Mouse (Mus musculus): ENCODE measurements around the gene Ier5. TPM values are rescaled to one million over a fixed set of nuclear protein-coding genes. Genes with fewer than 3 reads are reported as not detected.

Ier5 gene
- polyA plus RNA-seq, 1 experiment from 2014 or later: 6.1 TPM

DNA sequence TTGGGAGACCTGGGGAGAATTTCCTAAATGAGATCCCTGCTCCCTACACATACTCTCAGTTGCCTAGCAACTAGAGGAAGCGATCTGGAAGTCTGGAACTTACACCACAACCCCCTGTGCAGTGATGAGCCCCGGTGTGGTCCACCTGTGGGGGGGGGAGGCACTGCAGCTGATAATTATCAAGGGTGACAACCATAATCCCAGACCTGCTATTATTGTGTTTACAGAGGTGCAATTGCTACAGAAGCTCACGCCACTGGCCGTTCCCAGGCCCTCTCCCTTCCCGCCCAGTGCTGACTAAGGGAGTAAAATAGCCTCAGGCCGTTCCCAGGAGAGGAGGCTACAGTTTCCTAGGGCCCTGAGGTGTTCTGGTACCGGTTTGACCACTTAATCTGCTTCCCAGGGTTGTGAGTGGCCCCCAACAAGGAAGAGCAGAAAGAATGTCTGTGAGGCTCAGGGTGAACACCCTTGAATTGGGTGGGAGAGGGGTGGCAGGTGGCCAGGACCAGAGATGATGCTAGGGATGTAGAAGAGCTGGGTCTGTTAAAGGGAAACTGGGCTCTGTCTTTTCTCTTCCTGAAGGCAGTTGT is 28.1 kb downstream of the Ier5 start:
- no peaks in the 10 kb centered on the region for H3K9me3 ChIP-seq (replicated peaks)
- H3K27me3 ChIP-seq (replicated peaks): peaks cover 39% of the 10 kb centered on the region
- no peak overlapping the region for H3K9ac ChIP-seq
- H3K27ac ChIP-seq: no peak overlapping the region
- 49% methylated on average over 7 of the region's 7 CpGs for WGBS (ENCODE audit: insufficient replicate concordance)
- ATAC-seq: no peak
- H3K36me3 ChIP-seq: no peaks in the 10 kb centered on the region
- no peak overlapping the region for H3K4me2 ChIP-seq
- no peak overlapping the region for H3K4me3 ChIP-seq
- H3K4me1 ChIP-seq: peaks cover 19% of the 10 kb centered on the region

DNA sequence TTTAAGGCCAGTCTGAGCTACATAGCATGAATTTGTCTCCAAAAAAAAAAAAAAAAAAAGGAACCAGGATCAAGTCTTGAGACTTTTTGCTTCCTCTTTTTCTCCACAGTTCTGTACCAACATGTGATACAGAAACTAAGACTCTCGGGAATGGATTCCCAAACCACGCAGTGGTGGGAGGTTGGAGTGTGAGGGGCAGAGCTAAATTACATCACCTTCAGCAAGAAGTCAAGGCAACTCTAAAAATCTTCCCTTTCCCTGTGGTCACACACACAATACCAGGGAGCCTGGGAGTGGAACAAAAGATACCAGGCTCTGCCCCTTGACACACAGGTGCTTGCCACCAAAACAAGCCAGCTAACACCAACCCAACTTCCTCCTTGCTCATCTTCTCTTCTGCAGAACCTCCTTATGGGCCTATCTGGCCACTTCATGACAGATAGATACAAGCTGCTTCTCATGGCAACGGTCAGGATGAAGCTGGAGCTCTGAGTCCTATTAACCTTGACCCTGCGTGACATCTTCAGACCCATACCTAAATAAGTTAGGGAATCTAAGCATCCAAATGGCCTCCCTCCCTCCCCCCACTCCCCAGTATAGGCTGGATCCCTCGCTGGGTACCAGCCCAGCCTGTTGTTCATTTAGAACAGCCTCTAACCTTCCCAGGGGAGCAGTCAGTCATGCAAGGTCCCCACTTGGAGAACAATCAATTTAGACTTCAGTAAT is 28.7 kb downstream of the Ier5 start:
- H3K36me3 ChIP-seq: no peaks in the 10 kb centered on the region
- H3K27me3 ChIP-seq (replicated peaks): peaks cover 34% of the 10 kb centered on the region
- peaks cover 24% of the 10 kb centered on the region for H3K4me1 ChIP-seq
- H3K4me2 ChIP-seq: no peak overlapping the region
- no peaks in the 10 kb centered on the region for H3K9me3 ChIP-seq (replicated peaks)
- 29% methylated on average over 5 of the region's 5 CpGs for WGBS (ENCODE audit: insufficient replicate concordance)
- no peak overlapping the region for H3K4me3 ChIP-seq
- no peak overlapping the region for H3K27ac ChIP-seq
- ATAC-seq: no peak
- no peak overlapping the region for H3K9ac ChIP-seq

DNA sequence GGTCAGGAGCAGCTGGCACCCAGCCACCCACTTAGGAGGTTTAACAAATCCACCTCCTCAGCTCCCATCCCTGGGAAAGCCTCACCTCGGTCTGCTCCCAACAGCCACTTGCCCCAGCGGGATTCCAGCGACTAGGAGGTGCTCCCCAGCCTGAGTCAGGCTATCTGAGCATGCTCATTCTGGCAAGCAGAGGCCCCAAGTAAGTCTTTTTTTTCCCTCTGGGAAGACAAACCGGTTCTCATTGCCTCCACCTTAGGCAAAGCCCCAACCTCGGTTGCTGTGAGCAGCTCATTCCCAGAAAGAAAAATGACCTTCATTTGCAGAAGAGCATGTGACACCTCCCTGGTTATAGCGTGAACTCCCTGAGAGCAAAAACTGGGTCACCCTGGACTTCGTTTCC is 29.7 kb downstream of the Ier5 start:
- whole genome bisulfite sequencing (ENCODE audit: insufficient replicate concordance): 63% methylated on average over 7 of the region's 7 CpGs
- Histone ChIP-seq H3K36me3 (no peaks in the 10 kb centered on the region), H3K4me1 (peaks cover 28% of the 10 kb centered on the region), H3K9me3 (replicated peaks) (no peaks in the 10 kb centered on the region), H3K4me2 (no peak overlapping the region), H3K27me3 (replicated peaks) (peaks cover 27% of the 10 kb centered on the region), H3K27ac (no peak overlapping the region), H3K4me3 (no peak overlapping the region), H3K9ac (no peak overlapping the region)
- ATAC-seq: no peak

DNA sequence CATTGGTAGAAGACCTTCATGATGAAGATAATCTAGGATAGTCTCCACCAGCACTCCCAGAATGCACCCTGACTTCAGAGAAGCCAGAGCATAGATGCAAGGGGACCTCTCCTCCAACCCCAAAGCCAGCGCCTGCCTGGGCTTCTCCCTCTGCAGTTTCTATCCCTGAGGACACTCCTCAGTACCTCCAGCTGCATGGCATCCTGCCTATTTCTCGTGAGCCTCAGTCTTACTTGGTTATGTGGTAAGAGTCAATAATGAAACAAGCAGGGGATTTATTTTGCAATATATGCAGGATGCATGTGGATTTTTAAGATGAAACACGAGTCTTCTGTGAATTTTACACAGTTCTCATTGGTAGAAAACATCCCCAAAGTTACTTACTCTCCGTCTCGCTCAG is 33.2 kb downstream of the Ier5 start:
- Histone ChIP-seq H3K27ac (no peak overlapping the region), H3K4me2 (no peak overlapping the region), H3K9me3 (replicated peaks) (no peaks in the 10 kb centered on the region), H3K9ac (no peak overlapping the region), H3K4me3 (no peak overlapping the region), H3K27me3 (replicated peaks) (peaks cover 14% of the 10 kb centered on the region), H3K36me3 (no peaks in the 10 kb centered on the region), H3K4me1 (peaks cover 23% of the 10 kb centered on the region)
- WGBS (ENCODE audit: insufficient replicate concordance): 68% methylated on average over 5 of the region's 5 CpGs
- no peak for ATAC-seq

- Histone ChIP-seq H3K36me3 (no peaks in the 10 kb centered on the region), H3K9ac (no peak overlapping the region), H3K9me3 (replicated peaks) (no peaks in the 10 kb centered on the region), H3K27me3 (replicated peaks) (peaks cover 12% of the 10 kb centered on the region), H3K27ac (no peak overlapping the region), H3K4me2 (no peak overlapping the region), H3K4me3 (no peak overlapping the region), H3K4me1 (peaks cover 27% of the 10 kb centered on the region)
- no peak for ATAC-seq
- 33% methylated on average over 11 of the region's 11 CpGs for WGBS (ENCODE audit: insufficient replicate concordance)
Measured at GRCm38 (mm10) chr1:155065068-155065701, 34.3 kb downstream of the Ier5 start.

- Histone ChIP-seq H3K27ac (no peak overlapping the region), H3K27me3 (replicated peaks) (peaks cover 12% of the 10 kb centered on the region), H3K4me3 (no peak overlapping the region), H3K4me1 (peaks cover 33% of the 10 kb centered on the region), H3K4me2 (no peak overlapping the region; the same call in 1 of the 2 replicates), H3K9ac (no peak overlapping the region), H3K9me3 (replicated peaks) (no peaks in the 10 kb centered on the region), H3K36me3 (no peaks in the 10 kb centered on the region)
- ATAC-seq: peak; percentile 41; the same call in 1 of the 2 replicates
- 20% methylated on average over 4 of the region's 4 CpGs for WGBS (ENCODE audit: insufficient replicate concordance)
Measured at GRCm38 (mm10) chr1:155064649-155065048, 34.8 kb downstream of the Ier5 start.

- Histone ChIP-seq H3K4me3 (no peak overlapping the region), H3K9ac (no peak overlapping the region), H3K27ac (no peak overlapping the region; the same call in 1 of the 2 replicates), H3K27me3 (replicated peaks) (peaks cover 12% of the 10 kb centered on the region), H3K4me2 (no peak overlapping the region), H3K9me3 (replicated peaks) (no peaks in the 10 kb centered on the region), H3K4me1 (peaks cover 38% of the 10 kb centered on the region), H3K36me3 (no peaks in the 10 kb centered on the region)
- peak; percentile 16; the same call in 1 of the 2 replicates for ATAC-seq
- WGBS (ENCODE audit: insufficient replicate concordance): 72% methylated on average over 5 of the region's 5 CpGs
Measured at GRCm38 (mm10) chr1:155064111-155064510, 35.3 kb downstream of the Ier5 start.

DNA sequence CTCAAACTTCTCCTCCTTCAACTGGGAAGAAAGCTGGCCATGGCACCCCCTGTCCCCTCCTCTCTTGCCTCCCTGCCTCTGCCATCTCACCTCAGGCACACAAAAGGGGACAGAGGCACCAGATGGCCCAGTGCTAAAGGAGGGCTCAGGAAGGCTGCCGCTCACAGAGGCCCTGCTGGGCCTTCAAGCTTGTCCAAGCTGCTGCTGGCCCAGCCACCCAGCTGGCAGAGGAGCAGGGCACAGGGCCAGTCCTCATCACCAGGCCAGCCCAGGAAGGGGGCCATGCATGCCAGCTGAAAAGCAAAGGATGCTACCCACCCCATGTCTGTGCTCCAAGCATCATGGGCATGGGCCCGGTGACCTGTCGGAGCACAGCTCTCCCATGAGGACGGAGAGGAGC is 36.5 kb downstream of the Ier5 start:
- Histone ChIP-seq H3K4me3 (no peak overlapping the region), H3K27me3 (replicated peaks) (peaks cover 12% of the 10 kb centered on the region), H3K4me1 (peaks cover 49% of the 10 kb centered on the region), H3K9ac (no peak overlapping the region), H3K4me2 (no peak overlapping the region), H3K9me3 (replicated peaks) (no peaks in the 10 kb centered on the region), H3K36me3 (no peaks in the 10 kb centered on the region), H3K27ac (no peak overlapping the region)
- ATAC-seq: no peak
- whole genome bisulfite sequencing (ENCODE audit: insufficient replicate concordance): 91% methylated on average over 4 of the region's 4 CpGs

DNA sequence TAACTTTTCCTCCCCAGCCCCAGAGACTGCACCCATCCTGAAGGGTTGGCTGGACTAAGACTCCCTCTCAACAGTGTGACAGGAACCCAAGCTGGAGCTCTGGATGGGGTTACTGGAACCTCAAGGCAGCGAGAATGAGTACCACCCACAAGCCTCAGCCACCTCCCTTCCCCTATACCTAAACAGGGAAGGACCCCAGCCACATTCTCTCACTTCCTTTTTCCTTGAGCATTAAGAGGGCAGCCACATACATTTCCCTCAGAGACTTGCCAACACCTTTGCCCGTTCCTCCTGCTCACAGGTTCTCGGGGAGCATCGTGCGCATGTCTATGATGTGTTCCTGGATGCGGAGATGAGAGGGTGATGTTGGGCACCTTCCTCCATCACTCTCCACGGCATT is 37.4 kb downstream of the Ier5 start:
- no peak overlapping the region for H3K4me3 ChIP-seq

DNA sequence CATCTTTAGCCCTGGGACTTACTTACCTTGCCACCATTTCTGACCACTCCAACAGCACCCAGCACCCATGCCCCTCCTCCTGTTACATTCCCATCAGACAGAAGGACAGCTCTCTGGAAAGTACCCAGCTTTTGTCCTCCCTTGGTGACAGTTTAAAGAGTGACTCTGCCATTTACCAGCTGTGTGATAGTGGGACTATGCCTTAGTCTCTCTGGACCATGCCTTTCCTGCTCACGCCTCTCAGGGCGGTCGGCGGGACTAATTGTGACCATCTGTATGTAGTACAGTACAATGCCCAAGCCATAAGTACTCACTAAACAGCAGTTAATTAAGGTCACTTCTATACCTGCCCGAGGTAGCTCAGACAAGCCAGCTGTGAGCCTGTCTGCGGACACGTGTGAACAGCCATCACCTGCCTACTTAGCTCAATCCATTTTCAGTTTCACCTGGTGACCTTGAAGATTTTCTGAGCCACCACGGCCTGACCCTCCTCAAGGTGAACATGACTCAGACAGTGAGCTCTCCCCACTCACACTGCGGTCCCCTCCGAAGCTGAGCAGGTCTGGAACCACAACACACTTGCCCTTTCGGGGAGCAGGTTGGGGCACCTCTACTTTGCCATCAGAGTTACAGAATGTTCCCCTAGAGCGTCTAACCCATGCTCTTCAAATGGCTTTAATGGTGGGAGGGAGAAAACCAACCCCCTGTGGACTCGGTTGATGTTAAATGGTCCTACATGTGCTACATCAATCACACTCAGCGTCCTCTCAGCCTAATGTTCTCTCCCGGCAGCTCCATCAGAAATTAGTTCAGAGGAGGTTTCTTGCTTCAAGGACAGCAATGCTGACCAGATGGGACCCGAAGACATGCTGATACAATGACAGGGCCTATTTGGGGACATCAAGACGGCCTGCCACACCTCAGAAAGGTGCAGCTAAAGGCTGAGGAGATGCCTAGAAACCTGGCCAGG is 38.3 kb downstream of the Ier5 start:
- Histone ChIP-seq H3K4me2 (no peak overlapping the region), H3K9ac (no peak overlapping the region), H3K27me3 (replicated peaks) (peaks cover 12% of the 10 kb centered on the region), H3K4me3 (no peak overlapping the region), H3K36me3 (no peaks in the 10 kb centered on the region), H3K27ac (no peak overlapping the region), H3K4me1 (peaks cover 55% of the 10 kb centered on the region), H3K9me3 (replicated peaks) (no peaks in the 10 kb centered on the region)
- no peak for ATAC-seq
- WGBS (ENCODE audit: insufficient replicate concordance): 76% methylated on average over 17 of the region's 17 CpGs

More for the DNA sequence above, 37.4 kb downstream of the Ier5 start:
- ATAC-seq: no peak
- no peak overlapping the region for H3K4me2 ChIP-seq
- H3K9ac ChIP-seq: no peak overlapping the region
- no peak overlapping the region for H3K27ac ChIP-seq
- H3K27me3 ChIP-seq (replicated peaks): peaks cover 12% of the 10 kb centered on the region
- H3K36me3 ChIP-seq: no peaks in the 10 kb centered on the region
- 55% methylated on average over 7 of the region's 7 CpGs for WGBS (ENCODE audit: insufficient replicate concordance)
- H3K4me1 ChIP-seq: peaks cover 52% of the 10 kb centered on the region
- H3K9me3 ChIP-seq (replicated peaks): no peaks in the 10 kb centered on the region

DNA sequence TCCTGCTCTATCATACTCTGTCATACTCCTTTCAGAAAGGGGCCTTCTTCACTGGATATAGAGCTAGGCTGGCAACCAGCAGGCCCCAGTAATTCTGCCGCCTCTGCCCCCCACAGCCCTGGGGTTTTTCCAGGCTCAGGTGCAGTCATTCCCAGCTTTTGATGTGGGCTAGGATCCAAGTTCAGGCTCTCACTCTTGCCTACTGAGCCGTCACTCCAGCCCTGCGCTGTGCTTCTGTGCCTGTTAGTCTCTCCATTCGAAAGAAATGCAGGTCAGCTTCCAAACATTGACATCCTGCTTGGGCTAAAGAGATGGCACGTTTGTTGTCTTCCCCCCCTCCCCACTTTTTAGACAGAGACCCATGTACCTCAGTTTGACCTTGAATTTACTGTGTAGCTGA is 39.2 kb downstream of the Ier5 start:
- 0 out of 2 replicates have a peak, but pooled peaks have one; percentile 2 for ATAC-seq
- H3K27ac ChIP-seq: no peak overlapping the region
- H3K36me3 ChIP-seq: no peaks in the 10 kb centered on the region
- H3K9me3 ChIP-seq (replicated peaks): no peaks in the 10 kb centered on the region
- peak overlapping the region; percentile 54; the same call in 1 of the 2 replicates for H3K4me2 ChIP-seq
- peaks cover 12% of the 10 kb centered on the region for H3K27me3 ChIP-seq (replicated peaks)
- WGBS (ENCODE audit: insufficient replicate concordance): 66% methylated on average over 5 of the region's 5 CpGs
- no peak overlapping the region for H3K4me3 ChIP-seq
- no peak overlapping the region for H3K9ac ChIP-seq
- peaks cover 49% of the 10 kb centered on the region for H3K4me1 ChIP-seq

Measured in liver, embryonic 12.5 days (tissue).